Mouse (Mus musculus): Measurements from ENCODE around the gene Lpcat2b.

GRCm38 (mm10) chr5:107431249-107431648 is at the start of gene Lpcat2b:
- TF ChIP-seq CTCF (IDR thresholded peaks at IDR 0.05; ENCODE audit: extremely low read depth, insufficient read depth, insufficient read length, insufficient replicate concordance) (no peak), POLR2A (IDR thresholded peaks at IDR 0.05; ENCODE audit: low read depth, low read length) (no peak)

All from spleen, adult 2 months (tissue).